Mouse (Mus musculus) G1E-ER4 (cell line): ENCODE results near the gene Aqr. TPM values are rescaled to one million over a fixed set of nuclear protein-coding genes. Genes with fewer than 3 reads are reported as not detected.

Experiments
- GATA1 ChIP-seq: IDR thresholded peaks from one replicate; pipeline ENCODE4 v1.8.0; 2012; ENCODE audit warnings: low read length, inconsistent platforms
- polyA plus RNA-seq: library from polyadenylated mRNA; stranded (reverse); fragments of >175 nt; gene quantifications from 2 replicates; pipeline ENCODE4 v1.2.3, GENCODE M21; 2012

Aqr gene
- polyA plus RNA-seq, 1 experiment = 24.2 TPM

DNA sequence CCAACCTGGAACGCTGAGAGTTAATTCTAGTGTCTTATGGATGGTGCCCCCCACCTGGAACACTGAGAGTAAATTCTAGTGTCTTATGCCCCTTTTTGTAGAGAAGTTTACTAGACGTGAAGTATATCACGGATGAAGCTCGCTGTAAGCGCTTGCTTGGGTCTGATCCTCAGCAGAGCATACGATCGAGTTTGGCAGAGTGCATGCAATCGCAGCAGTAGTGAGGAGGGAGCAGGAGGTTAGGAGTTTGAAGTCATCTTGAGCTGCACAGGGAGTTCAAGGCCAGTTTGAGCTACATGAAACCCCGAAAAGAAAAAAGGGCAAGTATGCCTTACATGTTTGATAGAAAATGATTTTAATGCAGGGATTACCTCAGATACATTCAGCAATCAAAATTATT is 86.0 kb downstream of the Aqr start:
- TF ChIP-seq GATA1 = no peak

DNA sequence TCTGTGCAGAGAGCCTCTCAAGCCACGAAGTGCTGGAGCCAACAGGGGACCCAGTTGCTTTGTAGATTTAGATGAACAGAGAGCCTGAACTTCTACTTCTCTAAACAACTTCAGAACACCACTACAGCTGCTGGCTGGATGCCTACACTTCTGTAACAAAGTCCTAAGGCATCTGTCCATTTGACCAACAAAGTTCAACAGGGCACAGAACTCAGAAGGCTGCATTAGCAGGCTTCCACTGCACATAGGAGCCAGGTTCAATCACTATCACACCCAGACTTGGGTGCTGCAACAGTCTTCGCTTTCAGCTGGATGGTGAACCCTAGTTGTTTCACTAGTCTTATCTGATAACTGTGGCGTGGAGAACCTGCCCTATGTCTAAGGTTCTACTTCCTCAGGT is 87.0 kb downstream of the Aqr start:
- no peak for TF ChIP-seq GATA1

DNA sequence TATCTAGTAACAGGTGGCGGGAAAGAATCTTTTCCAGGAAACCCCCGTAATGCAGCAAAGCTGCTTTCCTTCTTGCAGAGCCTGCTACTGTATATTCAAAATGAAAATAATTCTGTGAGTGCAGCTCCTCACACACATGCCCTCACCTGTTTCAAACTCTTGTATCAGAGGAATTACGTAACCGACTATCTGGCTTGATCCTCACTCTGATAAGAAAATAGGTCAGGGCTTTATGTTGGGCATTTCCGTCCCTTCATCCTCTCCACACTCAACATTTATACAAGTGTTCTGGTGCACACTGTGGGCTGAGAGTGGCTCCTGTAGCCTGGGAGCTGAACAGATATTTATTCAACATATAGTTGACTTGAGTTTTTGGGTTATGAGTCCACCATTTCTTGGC is 87.7 kb downstream of the Aqr start:
- TF ChIP-seq GATA1 = no peak

DNA sequence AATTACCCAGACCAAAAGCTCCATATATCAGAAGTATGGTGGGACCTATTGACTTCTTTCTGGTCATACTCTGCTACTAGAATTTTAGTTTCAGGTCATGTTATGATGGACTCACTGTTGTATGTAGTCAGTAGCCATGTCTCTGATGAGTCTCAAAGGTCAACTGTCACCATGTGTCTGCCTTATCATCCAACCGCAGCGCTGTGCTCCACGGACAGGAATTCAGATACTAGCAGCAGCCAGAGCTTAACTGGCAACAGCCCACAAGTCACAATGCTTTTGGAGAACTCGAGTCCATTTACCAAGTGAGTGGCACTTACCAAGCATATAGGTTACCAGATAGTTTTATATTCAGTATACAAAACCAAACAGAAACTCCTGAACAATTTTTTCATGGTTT is 89.2 kb downstream of the Aqr start:
- no peak for TF ChIP-seq GATA1

DNA sequence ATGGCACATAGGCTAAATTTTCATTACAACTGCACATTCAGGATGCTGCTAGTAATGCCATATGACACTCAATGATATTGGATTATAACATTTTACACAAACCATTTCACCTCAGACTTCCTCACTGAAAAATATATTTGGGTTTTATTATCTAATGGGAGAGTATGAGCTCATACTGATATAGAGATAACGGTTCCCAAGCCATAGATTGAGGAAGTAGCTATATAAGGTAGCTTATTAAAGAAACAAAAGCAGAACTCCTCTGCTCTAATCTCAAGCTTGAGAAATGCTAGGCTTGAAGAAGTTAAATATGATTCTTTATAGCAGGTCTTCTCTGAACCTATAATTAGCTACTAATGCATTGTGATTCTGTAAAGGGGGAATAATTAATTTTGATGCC is 90.3 kb downstream of the Aqr start:
- no peak for TF ChIP-seq GATA1

DNA sequence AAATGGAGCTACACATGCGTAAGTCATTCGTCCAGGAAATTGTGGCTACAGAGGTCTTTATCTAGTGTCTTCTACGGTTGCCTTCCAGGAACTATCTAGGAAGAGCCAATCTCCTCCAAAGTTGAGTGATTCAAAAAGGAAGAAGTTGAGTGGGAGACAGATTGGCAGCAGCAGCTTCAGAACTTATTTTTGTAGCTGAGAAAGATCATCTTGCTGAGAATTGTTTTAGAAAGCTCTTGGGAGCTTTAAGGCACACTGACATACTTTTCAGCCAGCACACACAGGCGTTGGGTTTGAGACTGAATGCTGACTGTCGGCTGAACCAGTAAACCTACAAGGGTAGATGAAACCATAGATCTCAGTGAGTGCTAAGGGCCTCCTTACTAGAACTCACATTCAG is 91.5 kb downstream of the Aqr start:
- TF ChIP-seq GATA1 = no peak

DNA sequence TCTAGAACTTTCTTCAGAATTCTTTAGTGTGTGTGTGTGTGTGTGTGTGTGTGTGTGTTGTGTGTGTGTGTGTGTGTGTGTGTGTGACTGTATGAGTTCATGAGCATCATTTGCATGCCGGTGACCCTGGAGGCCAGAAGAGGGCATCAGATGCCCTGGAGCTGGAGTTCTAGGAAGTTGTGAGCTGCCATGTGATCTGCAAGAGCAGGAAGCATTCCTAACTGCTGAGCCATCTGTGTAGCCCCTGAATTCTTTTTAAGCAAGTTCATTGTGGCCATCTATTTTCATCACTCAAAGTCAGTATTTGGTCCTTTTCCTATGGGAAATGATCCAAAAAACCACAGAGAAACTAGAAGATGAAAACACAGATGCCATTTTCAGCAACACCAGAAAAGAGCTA is 92.1 kb downstream of the Aqr start:
- TF ChIP-seq GATA1 = no peak

DNA sequence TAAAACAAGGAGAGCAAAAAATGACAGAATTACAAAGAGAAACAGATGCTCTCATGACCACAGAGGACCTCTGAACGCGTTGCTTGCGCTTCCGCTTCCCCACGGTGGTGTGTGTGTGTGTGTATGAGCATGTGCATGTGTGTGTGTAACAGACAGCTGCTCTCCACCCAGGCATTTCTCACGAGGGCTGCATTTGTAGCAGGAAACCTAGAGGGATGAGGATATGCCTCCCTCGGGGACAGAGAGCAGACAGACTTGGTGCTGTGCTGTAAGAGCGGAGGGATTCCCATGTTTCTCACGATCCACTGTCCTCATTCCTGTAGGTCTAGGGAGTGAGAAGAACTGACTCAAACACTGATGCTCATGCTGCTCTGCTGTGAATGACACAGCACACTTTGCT is 93.2 kb downstream of the Aqr start:
- no peak for TF ChIP-seq GATA1

DNA sequence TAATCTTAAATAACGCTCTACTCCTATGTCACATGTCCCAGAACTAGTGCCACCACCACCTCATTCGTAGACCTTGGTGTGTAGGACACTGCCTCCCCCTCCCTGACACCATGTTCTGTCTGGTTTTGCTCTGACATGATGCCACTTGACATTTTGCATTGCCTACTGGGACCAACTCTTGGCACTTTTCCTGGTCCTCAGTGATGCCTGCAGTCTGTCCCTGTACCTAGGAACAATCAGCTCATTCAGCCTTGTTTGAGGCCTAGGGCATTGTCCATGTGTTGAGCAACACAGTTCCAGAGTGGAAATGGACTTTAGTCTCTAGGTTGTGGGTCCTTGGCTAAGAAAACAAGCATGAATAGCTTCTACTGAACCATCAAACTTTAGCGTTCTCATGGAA is 97.0 kb downstream of the Aqr start:
- no peak for TF ChIP-seq GATA1

DNA sequence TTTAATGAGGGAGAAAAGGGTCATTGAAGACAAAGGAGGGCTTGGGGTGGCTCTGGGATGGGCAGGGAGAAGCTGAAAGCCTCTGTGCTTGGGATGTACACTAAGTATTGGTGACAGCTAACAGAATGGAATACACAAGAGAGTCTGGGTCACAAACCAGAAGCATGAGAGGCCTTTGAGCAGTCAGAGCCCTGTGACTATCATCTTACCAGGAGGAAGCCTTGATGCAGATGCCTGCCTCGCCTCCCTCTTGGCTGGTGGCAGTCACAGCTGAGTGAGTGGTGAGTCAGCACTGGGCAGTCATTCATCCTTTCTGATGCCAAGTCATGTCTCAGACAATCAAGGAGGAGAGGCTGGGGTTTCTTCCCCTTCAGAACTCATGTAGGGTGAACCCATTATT is 99.6 kb downstream of the Aqr start:
- no peak for TF ChIP-seq GATA1

DNA sequence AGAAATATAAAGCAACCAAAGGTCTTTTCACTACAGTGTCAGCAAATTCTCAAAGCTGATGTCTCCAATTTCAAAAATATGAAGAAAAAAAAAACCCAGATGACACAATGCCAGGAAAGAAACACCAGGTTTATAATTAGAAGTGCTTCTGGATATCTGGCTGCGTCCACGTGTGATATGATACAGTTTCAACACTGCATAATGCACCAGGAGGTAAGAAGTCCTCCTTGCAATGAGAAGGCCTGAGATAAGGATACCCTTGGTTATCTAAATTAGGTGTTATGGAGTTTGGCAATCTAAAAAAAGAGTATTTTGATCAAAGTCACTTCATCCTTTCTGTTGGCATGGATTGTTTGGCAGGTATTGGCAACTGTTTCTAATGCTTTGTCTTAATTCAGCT is 114.9 kb downstream of the Aqr start:
- TF ChIP-seq GATA1 = no peak

DNA sequence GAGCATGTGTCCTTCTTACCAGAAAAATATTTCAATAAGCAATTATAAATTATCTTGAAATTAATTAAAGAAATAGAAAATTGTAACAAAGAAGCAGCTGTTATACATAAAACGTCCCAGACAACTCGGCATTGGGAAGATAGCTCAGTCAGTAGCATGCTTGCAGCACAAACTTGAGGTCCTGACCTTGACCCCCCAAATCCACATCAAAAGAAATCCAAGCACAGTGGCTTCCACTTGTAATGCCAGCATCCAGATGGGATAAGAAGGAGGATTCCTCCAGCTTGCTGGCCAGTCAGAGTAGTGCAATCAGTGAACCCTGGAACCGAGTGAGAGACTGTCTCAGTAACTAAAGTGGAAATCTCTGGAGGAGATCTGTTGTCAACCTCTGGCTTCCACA is 120.6 kb downstream of the Aqr start:
- no peak for TF ChIP-seq GATA1

DNA sequence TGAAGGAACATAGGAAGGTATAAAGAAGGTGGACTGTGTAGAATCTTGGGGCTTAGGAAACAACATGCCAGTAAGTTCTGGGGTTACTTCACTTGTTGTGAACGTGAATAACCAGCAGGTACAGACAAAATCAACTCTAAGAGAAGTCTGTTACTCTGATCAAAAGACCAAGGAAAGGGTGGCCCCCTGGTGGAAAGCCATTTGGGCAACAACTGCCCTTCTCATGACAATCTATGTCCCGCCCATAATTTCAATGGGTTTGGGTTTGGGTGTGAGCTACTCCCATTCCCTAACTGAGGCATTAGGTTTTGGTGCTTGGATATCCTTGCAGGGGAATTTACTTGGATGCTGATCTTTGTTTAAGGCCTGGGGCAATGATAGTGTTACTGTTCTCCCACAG is 122.8 kb downstream of the Aqr start:
- no peak for TF ChIP-seq GATA1

DNA sequence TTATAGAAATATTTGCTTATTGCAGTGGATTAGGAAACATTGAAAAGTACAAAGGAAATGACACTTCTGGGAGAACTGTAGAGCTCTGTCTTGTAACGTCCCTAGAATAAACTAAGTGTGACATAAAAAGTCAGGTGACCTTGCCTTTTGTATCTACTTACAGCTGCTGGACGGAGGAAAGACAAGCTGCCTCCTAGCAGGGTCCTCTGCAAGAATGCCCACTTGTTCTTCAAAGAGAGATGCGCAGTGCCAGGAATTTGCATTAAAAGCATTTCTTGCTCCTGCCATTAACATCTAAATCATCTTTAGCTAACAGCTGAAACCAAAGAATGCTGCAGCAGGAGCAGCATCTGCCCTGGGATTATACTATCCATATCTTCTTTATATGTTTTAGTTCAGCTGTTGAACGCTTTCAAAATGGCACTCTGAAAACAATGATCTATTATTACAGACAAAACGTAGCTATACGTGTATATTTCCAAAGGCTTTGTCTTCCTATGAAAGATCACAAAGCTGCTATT is 126.7 kb downstream of the Aqr start:
- no peak for TF ChIP-seq GATA1

DNA sequence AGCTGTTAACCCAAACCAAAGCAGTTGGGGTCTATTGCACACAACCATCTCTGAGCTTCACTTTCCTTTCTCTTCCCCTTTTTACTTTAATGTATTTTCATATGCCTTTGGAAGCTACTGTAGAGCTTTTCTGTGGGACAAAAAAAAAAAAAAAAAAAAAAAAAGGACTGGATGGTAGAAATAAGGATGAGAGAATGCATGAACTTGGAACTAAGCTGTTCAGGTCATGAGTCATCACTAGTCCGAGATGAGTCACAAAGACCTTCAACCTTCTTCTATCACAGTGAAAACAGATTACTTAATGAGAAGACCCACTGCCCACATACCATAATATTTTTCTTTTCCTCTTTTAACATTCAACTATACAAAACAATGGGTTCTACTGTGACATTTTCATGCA is 127.2 kb downstream of the Aqr start:
- no peak for TF ChIP-seq GATA1

DNA sequence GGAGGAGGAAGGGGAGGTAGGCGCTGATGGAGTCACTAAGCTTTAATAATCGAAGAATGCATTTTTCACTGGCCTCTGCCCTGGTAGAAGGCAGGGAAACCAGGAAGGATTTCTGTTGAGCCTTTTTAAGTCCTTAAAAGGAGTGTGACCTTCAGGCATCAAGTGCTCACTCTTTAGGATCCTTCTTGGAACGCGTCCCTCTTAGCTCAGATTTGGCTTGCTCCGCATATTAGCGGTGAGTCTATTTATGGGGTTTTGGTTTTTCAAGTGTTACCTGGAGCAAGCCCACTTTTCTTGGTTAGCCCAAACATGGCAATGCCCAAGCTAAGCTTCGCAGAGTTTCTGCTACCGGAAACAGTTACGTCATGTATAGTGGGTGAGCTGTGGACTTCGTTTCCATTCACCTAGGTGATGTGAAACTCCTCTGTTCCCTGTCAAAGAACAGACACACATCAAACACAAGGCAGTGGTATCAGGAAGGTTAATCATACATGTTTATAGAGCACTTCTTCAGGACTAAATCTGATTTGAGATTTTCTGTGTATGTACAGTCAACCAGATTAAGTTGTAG is 128.5 kb downstream of the Aqr start:
- no peak for TF ChIP-seq GATA1

DNA sequence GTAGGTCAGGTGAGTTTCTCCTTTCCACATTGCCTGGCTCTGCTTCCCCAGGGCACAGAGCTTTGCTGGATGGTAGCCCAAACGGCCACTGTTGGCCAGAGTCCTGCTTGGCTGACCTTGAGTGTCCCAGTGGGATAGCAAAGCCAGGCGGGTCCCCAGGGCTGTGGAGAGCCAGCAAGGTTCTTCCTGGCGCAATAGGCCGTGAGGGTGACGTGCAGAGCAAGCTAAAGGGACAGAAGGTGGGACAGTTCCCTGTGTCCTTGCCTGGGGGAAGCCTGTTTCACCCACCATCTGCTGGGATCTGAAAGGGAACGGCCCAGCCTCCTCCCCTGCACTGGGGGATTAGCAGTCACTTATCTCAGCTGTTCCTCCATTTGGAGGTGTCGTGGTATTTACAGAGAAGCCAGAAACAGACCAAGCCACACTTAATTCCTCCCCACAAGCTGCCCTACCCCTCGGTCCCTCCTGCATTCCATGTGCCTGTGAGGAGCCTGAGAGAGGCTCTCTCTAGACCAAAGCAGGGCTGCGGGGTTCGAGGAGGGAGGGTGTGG is 129.4 kb downstream of the Aqr start:
- TF ChIP-seq GATA1 = no peak

DNA sequence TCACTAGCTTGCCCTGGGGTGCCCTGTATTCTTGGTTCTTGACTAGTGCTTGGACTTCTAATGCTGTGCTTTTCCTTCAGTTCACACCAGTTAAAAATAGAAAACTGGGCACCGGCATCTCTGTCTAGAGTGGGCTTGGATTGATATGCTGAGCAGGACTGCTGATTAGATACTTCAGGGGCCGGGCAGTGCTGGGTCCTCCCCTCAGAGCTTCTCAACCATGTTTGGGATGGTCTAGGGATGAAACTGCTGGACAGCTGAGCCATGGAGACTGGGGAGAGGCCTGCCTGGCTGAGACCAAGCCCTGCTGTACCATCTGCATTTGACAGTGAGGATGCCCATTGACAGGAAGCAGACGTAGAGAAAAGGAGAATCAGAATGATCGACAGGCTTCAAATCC is 132.7 kb downstream of the Aqr start:
- no peak for TF ChIP-seq GATA1
